Mouse (Mus musculus) forebrain, embryonic 11.5 days (tissue): Measurements from ENCODE around the gene Ugt1a9. TPM values are rescaled to one million over a fixed set of nuclear protein-coding genes. Genes with fewer than 3 reads are reported as not detected.
A peak's percentile ranks its signal among the peaks of the same experiment; 100 is the strongest.

ENCODE experiments used
- ATAC-seq: fragments of 200-750 bp; cut with Nextera tagmentation; replicated peaks from 2 replicates; pipeline ENCODE4 v1.8.0; 2017; ENCODE audit warnings: moderate TSS enrichment; ENCODE audit not compliant: low FRiP score
- DNase-seq: peaks from one replicate; pipeline ENCODE4 v3.0.0-alpha.2; 2017; ENCODE audit warnings: low spot score
- H3K27ac ChIP-seq: fragments of 300-500 bp; sonication (generic); 2 replicates; pipeline ENCODE4 v1.5.1; 2014; ENCODE audit warnings: low read depth, low read length
- H3K27me3 ChIP-seq: fragments of 300-500 bp; sonication (generic); 2 replicates; pipeline ENCODE4 v1.6.1; 2014; ENCODE audit warnings: mild to moderate bottlenecking, low read length, mixed read lengths; ENCODE audit not compliant: control insufficient read depth, insufficient read depth
- H3K36me3 ChIP-seq: fragments of 300-500 bp; sonication (generic); 2 replicates; pipeline ENCODE4 v1.6.1; 2014; ENCODE audit warnings: mild to moderate bottlenecking, low read length, moderate library complexity, mixed read lengths; ENCODE audit not compliant: control insufficient read depth, insufficient read depth
- H3K4me1 ChIP-seq: fragments of 300-500 bp; sonication (generic); replicated peaks from 2 replicates; pipeline ENCODE4 v1.6.1; 2014; ENCODE audit warnings: low read length, mixed read lengths; ENCODE audit not compliant: control insufficient read depth, insufficient read depth
- H3K4me2 ChIP-seq: fragments of 300-500 bp; sonication (generic); 2 replicates; pipeline ENCODE4 v1.6.1; 2014; ENCODE audit warnings: low read depth, mild to moderate bottlenecking, low read length, moderate library complexity, mixed read lengths; ENCODE audit not compliant: severe bottlenecking
- H3K4me3 ChIP-seq: fragments of 300-500 bp; sonication (generic); 2 replicates; pipeline ENCODE4 v1.5.1; 2014; ENCODE audit warnings: low read depth, low read length
- H3K9ac ChIP-seq: fragments of 300-500 bp; sonication (generic); 2 replicates; pipeline ENCODE4 v1.6.1; 2014; ENCODE audit warnings: low read length
- H3K9me3 ChIP-seq: fragments of 300-500 bp; sonication (generic); 2 replicates; pipeline ENCODE4 v1.6.1; 2016; ENCODE audit warnings: low read length, mixed read lengths; ENCODE audit not compliant: control insufficient read depth
- WGBS: fragments of 180-500 bp; shearing (Covaris S2); extraction: QIAGEN DNeasy Blood & Tissue Kit; methylation state at CpG from one replicate; pipeline ENCODE4 v1.1.7; 2014; 5-methylcytosine and 5-hydroxymethylcytosine counted together
- polyA plus RNA-seq: library from polyadenylated mRNA; unstranded; fragments of >200 nt; fragmentation: Nextera tagmentation; extraction: Ambion mirVana; gene quantifications from 2 replicates; pipeline ENCODE4 v1.2.1, GENCODE M21; 2014

Ugt1a9 gene
- polyA plus RNA-seq, 1 experiment from 2014 or later = not detected

GRCm38 (mm10) chr1:88230421-88230820 is 159.8 kb downstream of the Ugt1a9 start:
- Histone ChIP-seq H3K36me3 (no peaks in the 10 kb centered on the region), H3K4me1 (no peaks in the 10 kb centered on the region), H3K27me3 (no peaks in the 10 kb centered on the region), H3K9me3 (peaks cover 100% of the 10 kb centered on the region), H3K27ac (no peak overlapping the region), H3K4me2 (no peak overlapping the region), H3K9ac (no peak overlapping the region), H3K4me3 (no peak overlapping the region)
- ATAC-seq (no peak), DNase-seq (peak; percentile 64)
- 74% methylated on average over 7 of the region's 7 CpGs for WGBS

- Histone ChIP-seq H3K36me3 (no peaks in the 10 kb centered on the region), H3K27ac (no peak overlapping the region), H3K27me3 (no peaks in the 10 kb centered on the region), H3K4me1 (no peaks in the 10 kb centered on the region), H3K9me3 (peaks cover 99% of the 10 kb centered on the region), H3K4me3 (no peak overlapping the region), H3K4me2 (no peak overlapping the region), H3K9ac (no peak overlapping the region)
- DNase-seq (peak; percentile 49), ATAC-seq (no peak)
- WGBS = 75% methylated on average over 6 of the region's 6 CpGs
These were observed 160.6 kb downstream of the Ugt1a9 start for GRCm38 (mm10) chr1:88230981-88231802.

GRCm38 (mm10) chr1:88231803-88232499 is 161.4 kb downstream of the Ugt1a9 start:
- H3K4me3 ChIP-seq = no peak overlapping the region
- no peaks in the 10 kb centered on the region for H3K4me1 ChIP-seq
- H3K9me3 ChIP-seq = peaks cover 96% of the 10 kb centered on the region
- 69% methylated on average over 7 of the region's 7 CpGs for WGBS
- H3K4me2 ChIP-seq = no peak overlapping the region
- ATAC-seq (no peak), DNase-seq (peak; percentile 58)
- H3K27ac ChIP-seq = no peak overlapping the region
- no peaks in the 10 kb centered on the region for H3K36me3 ChIP-seq
- no peaks in the 10 kb centered on the region for H3K27me3 ChIP-seq
- no peak overlapping the region for H3K9ac ChIP-seq

GRCm38 (mm10) chr1:88232664-88233380 is 162.2 kb downstream of the Ugt1a9 start:
- no peak for DNase-seq

GRCm38 (mm10) chr1:88233421-88234247 is 163.0 kb downstream of the Ugt1a9 start:
- Histone ChIP-seq H3K36me3 (no peaks in the 10 kb centered on the region), H3K4me2 (no peak overlapping the region), H3K4me1 (no peaks in the 10 kb centered on the region), H3K27me3 (no peaks in the 10 kb centered on the region), H3K27ac (no peak overlapping the region), H3K9me3 (peaks cover 96% of the 10 kb centered on the region), H3K4me3 (no peak overlapping the region), H3K9ac (no peak overlapping the region)
- no peak for ATAC-seq
- no peak for DNase-seq
- WGBS = 71% methylated on average over 14 of the region's 14 CpGs

More at GRCm38 (mm10) chr1:88232664-88233380, 162.2 kb downstream of the Ugt1a9 start:
- no peaks in the 10 kb centered on the region for H3K36me3 ChIP-seq
- no peak overlapping the region for H3K9ac ChIP-seq
- H3K9me3 ChIP-seq = peaks cover 97% of the 10 kb centered on the region
- H3K4me3 ChIP-seq = no peak overlapping the region
- 63% methylated on average over 3 of the region's 3 CpGs for WGBS
- H3K27ac ChIP-seq = no peak overlapping the region
- H3K27me3 ChIP-seq = no peaks in the 10 kb centered on the region
- no peaks in the 10 kb centered on the region for H3K4me1 ChIP-seq
- no peak overlapping the region for H3K4me2 ChIP-seq
- no peak for ATAC-seq

- WGBS = 64% methylated on average over 4 of the region's 4 CpGs
- no peak for ATAC-seq
- DNase-seq = no peak
- H3K4me3 ChIP-seq = no peak overlapping the region
- no peaks in the 10 kb centered on the region for H3K4me1 ChIP-seq
- H3K4me2 ChIP-seq = no peak overlapping the region
- H3K9me3 ChIP-seq = peaks cover 96% of the 10 kb centered on the region
- no peaks in the 10 kb centered on the region for H3K36me3 ChIP-seq
- no peak overlapping the region for H3K27ac ChIP-seq
- H3K27me3 ChIP-seq = no peaks in the 10 kb centered on the region
- no peak overlapping the region for H3K9ac ChIP-seq
These were observed 163.6 kb downstream of the Ugt1a9 start for GRCm38 (mm10) chr1:88234248-88234610.

GRCm38 (mm10) chr1:88234646-88235045 is 164.0 kb downstream of the Ugt1a9 start:
- H3K4me1 ChIP-seq = no peaks in the 10 kb centered on the region
- ATAC-seq (no peak), DNase-seq (no peak)
- H3K4me3 ChIP-seq = no peak overlapping the region
- 47% methylated on average over 5 of the region's 5 CpGs for WGBS
- H3K27ac ChIP-seq = no peak overlapping the region
- H3K9me3 ChIP-seq = peaks cover 96% of the 10 kb centered on the region
- no peak overlapping the region for H3K9ac ChIP-seq
- H3K36me3 ChIP-seq = no peaks in the 10 kb centered on the region
- no peaks in the 10 kb centered on the region for H3K27me3 ChIP-seq
- H3K4me2 ChIP-seq = no peak overlapping the region
